Mouse (Mus musculus): ENCODE results near the gene Fam171a1. TPM values are rescaled to one million over a fixed set of nuclear protein-coding genes. Genes with fewer than 3 reads are reported as not detected.
A peak's percentile ranks its signal among the peaks of the same experiment; 100 is the strongest.
"Not testable (repeated sequence)": the region's sequence is repeated elsewhere in the genome, so short reads cannot be mapped to it uniquely, and the experiment has no call there.

Gene Fam171a1
- polyA plus RNA-seq, 1 experiment from 2014 or later, result 59.5 TPM

- H3K27me3 ChIP-seq (replicated peaks), result no peaks in the 10 kb centered on the region
- H3K4me3 ChIP-seq, result no peak overlapping the region
- H3K9ac ChIP-seq, result no peak overlapping the region
- no peak for ATAC-seq (ENCODE audit: low FRiP score, low read depth)
- H3K36me3 ChIP-seq, result peaks cover 7% of the 10 kb centered on the region; the same call in 1 of the 2 replicates
- no peaks in the 10 kb centered on the region for H3K9me3 ChIP-seq
- no peaks in the 10 kb centered on the region; the same call in 1 of the 2 replicates for H3K4me1 ChIP-seq
- 91% methylated on average over 5 of the region's 5 CpGs for WGBS
- H3K4me2 ChIP-seq (replicated peaks), result no peak overlapping the region
- H3K27ac ChIP-seq, result no peak overlapping the region
Observed at GRCm38 (mm10) chr2:3183656-3184055, 69.6 kb downstream of the Fam171a1 start.

- Histone ChIP-seq H3K9ac (no peak overlapping the region), H3K4me1 (no peaks in the 10 kb centered on the region), H3K4me3 (no peak overlapping the region), H3K4me2 (replicated peaks) (no peak overlapping the region), H3K9me3 (no peaks in the 10 kb centered on the region), H3K27me3 (replicated peaks) (no peaks in the 10 kb centered on the region), H3K36me3 (peaks cover 14% of the 10 kb centered on the region; the same call in 1 of the 2 replicates), H3K27ac (no peak overlapping the region)
- WGBS, result 86% methylated on average over 5 of the region's 5 CpGs
- ATAC-seq (ENCODE audit: low FRiP score, low read depth), result no peak
Observed at GRCm38 (mm10) chr2:3185335-3185734, 71.3 kb downstream of the Fam171a1 start.

GRCm38 (mm10) chr2:3188745-3189475, 74.9 kb downstream of the Fam171a1 start:
- no peak overlapping the region for H3K9ac ChIP-seq
- no peak overlapping the region for H3K4me3 ChIP-seq
- H3K9me3 ChIP-seq, result no peaks in the 10 kb centered on the region
- no peaks in the 10 kb centered on the region for H3K27me3 ChIP-seq (replicated peaks)
- ATAC-seq (ENCODE audit: low FRiP score, low read depth), result no peak
- no peak overlapping the region for H3K4me2 ChIP-seq (replicated peaks)
- 94% methylated on average over 10 of the region's 10 CpGs for WGBS
- H3K36me3 ChIP-seq, result peaks cover 20% of the 10 kb centered on the region
- no peak overlapping the region for H3K27ac ChIP-seq
- H3K4me1 ChIP-seq, result no peaks in the 10 kb centered on the region

- H3K4me2 ChIP-seq (replicated peaks), result no peak overlapping the region
- 80% methylated on average over 6 of the region's 6 CpGs for WGBS
- no peak overlapping the region for H3K9ac ChIP-seq
- H3K4me3 ChIP-seq, result no peak overlapping the region
- H3K27ac ChIP-seq, result no peak overlapping the region
- H3K27me3 ChIP-seq (replicated peaks), result no peaks in the 10 kb centered on the region
- H3K9me3 ChIP-seq, result no peaks in the 10 kb centered on the region
- peaks cover 25% of the 10 kb centered on the region for H3K36me3 ChIP-seq
- no peak for ATAC-seq (ENCODE audit: low FRiP score, low read depth)
- H3K4me1 ChIP-seq, result no peaks in the 10 kb centered on the region
Observed at GRCm38 (mm10) chr2:3191149-3191548, 77.1 kb downstream of the Fam171a1 start.

- Histone ChIP-seq H3K4me2 (replicated peaks) (no peak overlapping the region), H3K36me3 (peaks cover 45% of the 10 kb centered on the region), H3K9me3 (no peaks in the 10 kb centered on the region), H3K9ac (no peak overlapping the region), H3K4me1 (no peaks in the 10 kb centered on the region), H3K27ac (no peak overlapping the region), H3K4me3 (no peak overlapping the region), H3K27me3 (replicated peaks) (no peaks in the 10 kb centered on the region)
- ATAC-seq (ENCODE audit: low FRiP score, low read depth), result no peak
- 41% methylated on average over 5 of the region's 5 CpGs for WGBS
Observed at GRCm38 (mm10) chr2:3195511-3195910, 81.5 kb downstream of the Fam171a1 start.

- 97% methylated on average over 4 of the region's 4 CpGs for WGBS
- no peaks in the 10 kb centered on the region for H3K27me3 ChIP-seq (replicated peaks)
- H3K4me1 ChIP-seq, result no peaks in the 10 kb centered on the region
- peaks cover 47% of the 10 kb centered on the region for H3K36me3 ChIP-seq
- no peak overlapping the region for H3K9ac ChIP-seq
- H3K27ac ChIP-seq, result no peak overlapping the region
- no peak overlapping the region for H3K4me3 ChIP-seq
- no peak for ATAC-seq (ENCODE audit: low FRiP score, low read depth)
- H3K9me3 ChIP-seq, result no peaks in the 10 kb centered on the region
- no peak overlapping the region for H3K4me2 ChIP-seq (replicated peaks)
Observed at GRCm38 (mm10) chr2:3200422-3200821, 86.4 kb downstream of the Fam171a1 start.

GRCm38 (mm10) chr2:3206975-3207642, 93.1 kb downstream of the Fam171a1 start:
- no peaks in the 10 kb centered on the region for H3K27me3 ChIP-seq (replicated peaks)
- no peak overlapping the region for H3K4me3 ChIP-seq
- no peak overlapping the region for H3K4me2 ChIP-seq (replicated peaks)
- H3K4me1 ChIP-seq, result no peaks in the 10 kb centered on the region
- H3K9me3 ChIP-seq, result no peaks in the 10 kb centered on the region
- no peak for ATAC-seq (ENCODE audit: low FRiP score, low read depth)
- H3K36me3 ChIP-seq, result peaks cover 13% of the 10 kb centered on the region; the same call in 1 of the 2 replicates
- whole genome bisulfite sequencing, result 82% methylated on average over 9 of the region's 9 CpGs
- no peak overlapping the region for H3K9ac ChIP-seq
- H3K27ac ChIP-seq, result no peak overlapping the region

GRCm38 (mm10) chr2:3215480-3215879, 101.5 kb downstream of the Fam171a1 start:
- no peak for ATAC-seq (ENCODE audit: low FRiP score, low read depth)
- no peak overlapping the region for H3K9ac ChIP-seq
- 83% methylated on average over 3 of the region's 3 CpGs for WGBS
- H3K4me3 ChIP-seq, result no peak overlapping the region
- no peak overlapping the region for H3K4me2 ChIP-seq (replicated peaks)
- H3K36me3 ChIP-seq, result peaks cover 5% of the 10 kb centered on the region; the same call in 1 of the 2 replicates
- no peaks in the 10 kb centered on the region for H3K9me3 ChIP-seq
- H3K4me1 ChIP-seq, result no peaks in the 10 kb centered on the region
- no peak overlapping the region for H3K27ac ChIP-seq
- no peaks in the 10 kb centered on the region for H3K27me3 ChIP-seq (replicated peaks)

GRCm38 (mm10) chr2:3216617-3217016, 102.6 kb downstream of the Fam171a1 start:
- H3K9ac ChIP-seq, result no peak overlapping the region
- ATAC-seq (ENCODE audit: low FRiP score, low read depth), result no peak
- H3K4me1 ChIP-seq, result no peaks in the 10 kb centered on the region
- no peak overlapping the region for H3K27ac ChIP-seq
- no peaks in the 10 kb centered on the region for H3K9me3 ChIP-seq
- H3K27me3 ChIP-seq (replicated peaks), result no peaks in the 10 kb centered on the region
- H3K36me3 ChIP-seq, result peaks cover 11% of the 10 kb centered on the region; the same call in 1 of the 2 replicates
- H3K4me2 ChIP-seq (replicated peaks), result no peak overlapping the region
- WGBS, result 93% methylated on average over 10 of the region's 10 CpGs
- H3K4me3 ChIP-seq, result no peak overlapping the region

- H3K27me3 ChIP-seq (replicated peaks); H3K4me2 ChIP-seq (replicated peaks); ATAC-seq (ENCODE audit: low FRiP score, low read depth); H3K4me3 ChIP-seq; H3K27ac ChIP-seq; H3K4me1 ChIP-seq; H3K9ac ChIP-seq; H3K9me3 ChIP-seq: not testable (repeated sequence)
- peaks cover 11% of the 10 kb centered on the region; the same call in 1 of the 2 replicates for H3K36me3 ChIP-seq
- WGBS, result 97% methylated on average over 3 of the region's 3 CpGs
Observed at GRCm38 (mm10) chr2:3217577-3217976, 103.6 kb downstream of the Fam171a1 start.

GRCm38 (mm10) chr2:3218225-3218624, 104.2 kb downstream of the Fam171a1 start:
- H3K36me3 ChIP-seq, result peaks cover 11% of the 10 kb centered on the region; the same call in 1 of the 2 replicates
- ATAC-seq (ENCODE audit: low FRiP score, low read depth), result no peak
- H3K4me2 ChIP-seq (replicated peaks), result no peak overlapping the region
- H3K4me1 ChIP-seq, result no peaks in the 10 kb centered on the region
- H3K4me3 ChIP-seq, result no peak overlapping the region
- no peaks in the 10 kb centered on the region for H3K27me3 ChIP-seq (replicated peaks)
- no peak overlapping the region for H3K27ac ChIP-seq
- no peak overlapping the region for H3K9ac ChIP-seq
- H3K9me3 ChIP-seq, result no peaks in the 10 kb centered on the region
- WGBS, result 80% methylated on average over 6 of the region's 6 CpGs

GRCm38 (mm10) chr2:3228475-3228874, 114.5 kb downstream of the Fam171a1 start:
- Histone ChIP-seq H3K9ac (no peak overlapping the region), H3K4me1 (no peaks in the 10 kb centered on the region), H3K4me3 (no peak overlapping the region), H3K27me3 (replicated peaks) (no peaks in the 10 kb centered on the region), H3K36me3 (peaks cover 21% of the 10 kb centered on the region), H3K9me3 (no peaks in the 10 kb centered on the region), H3K4me2 (replicated peaks) (no peak overlapping the region), H3K27ac (no peak overlapping the region)
- ATAC-seq (ENCODE audit: low FRiP score, low read depth), result peak; percentile 65; the same call in 1 of the 2 replicates
- WGBS, result 74% methylated on average over 4 of the region's 4 CpGs
